Comparison of ENCODE assay signal across 14 mouse cellular contexts in the genomic region with DNA sequence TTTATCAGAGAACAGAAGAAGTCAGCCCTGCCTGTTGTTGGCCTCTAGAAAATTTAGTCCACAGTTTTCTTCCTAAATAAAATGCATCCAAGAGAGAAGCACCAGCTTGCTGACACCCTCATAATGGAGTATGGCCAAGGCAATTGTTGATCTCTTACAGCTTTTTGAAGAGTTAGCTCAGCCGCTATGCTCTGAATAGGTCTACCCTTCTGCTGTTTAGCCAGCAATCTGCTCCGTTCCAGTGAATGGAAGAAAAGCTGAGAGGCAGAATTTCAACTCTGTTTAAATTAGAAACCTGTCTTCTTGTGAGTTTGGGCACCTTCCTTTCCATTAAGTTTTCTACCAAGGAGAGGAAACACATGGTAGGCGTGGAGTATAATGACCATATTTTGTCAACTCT.
DNase-seq lines count a peak whose midpoint lies in the region.
"Had no signal": no experiment of that assay in that cellular context is flagged by ENCODE, and none has a peak within 500 bp of the region (broad histone marks: within the 10 kb centered on the region; RNA-seq: fewer than 3 reads in every experiment).

No protein-coding gene starts in this region.

- intact Hi-C loops in left cerebral cortex, postnatal 14 days (cut with DNase I) = no loop called here
- intact Hi-C loops in heart, postnatal 14 days (cut with DNase I) = no loop called here

- peak; percentile 28 to 43 for DNase-seq in right cerebral cortex, adult 2 months (ENCODE audit: low spot score in 2 of 2)
- DNase-seq in right cerebral cortex, postnatal 4 days = no peak
- peak; percentile 75 to 86 for DNase-seq in layer of hippocampus, adult 18-20 months (ENCODE audit: low spot score in 2 of 2)
- peak; percentile 36 to 59 for DNase-seq in left cerebral cortex, postnatal 14 days (ENCODE audit: low spot score in 2 of 2)
- DNase-seq in testis, postnatal 14 days (ENCODE audit: low spot score) = no peak
- DNase-seq in heart, postnatal 14 days = no peak
- DNase-seq in gastrocnemius, postnatal 25 days = no peak
- DNase-seq: adrenal gland, adult 2 months; gastrocnemius, postnatal 36 days; heart, postnatal 4 days; kidney, adult 2 months; kidney, postnatal 25 days; lung, postnatal 10 days; thymus, postnatal 4 days had no signal

Comparison
In these comparisons a context has a peak if more than half of its experiments do, and no peak if none do; other contexts are left out.
1. DNase-seq: peak in right cerebral cortex, adult 2 months (2 of 2), layer of hippocampus, adult 18-20 months (2 of 2) and left cerebral cortex, postnatal 14 days (2 of 2); none in right cerebral cortex, postnatal 4 days (single experiment), testis, postnatal 14 days (single experiment), heart, postnatal 14 days (0 of 2) and gastrocnemius, postnatal 25 days (single experiment).